Mouse (Mus musculus) retina, postnatal 1 day (tissue): ENCODE results near the gene Brinp2.

Source experiments
- DNase-seq: peaks from one replicate; pipeline ENCODE4 v3.0.0-alpha.2; 2012

Brinp2 gene

GRCm38 (mm10) chr1:158218750-158219149, 137.4 kb downstream of the Brinp2 start:
- DNase-seq: no peak

GRCm38 (mm10) chr1:158218294-158218693, 137.8 kb downstream of the Brinp2 start:
- DNase-seq: peak; percentile 12

DNA sequence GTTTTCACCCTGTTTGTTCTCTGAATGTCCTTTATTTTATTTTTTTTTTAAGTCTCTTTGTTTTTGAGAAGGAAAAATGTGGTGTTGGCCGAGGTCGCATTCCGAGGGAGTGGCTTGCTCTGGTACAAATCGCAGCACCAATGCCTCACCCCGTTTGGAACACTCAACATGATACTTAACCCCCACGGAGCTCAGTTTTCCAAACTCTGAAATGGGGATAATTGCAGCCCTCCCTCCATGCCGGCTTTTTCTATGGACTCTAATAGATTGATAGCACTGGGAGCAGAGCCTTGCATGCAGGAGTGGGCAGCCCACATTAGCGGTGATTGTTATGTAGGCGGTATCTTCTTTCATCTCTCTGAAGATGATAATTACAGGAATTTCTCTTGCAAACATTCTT, 140.5 kb downstream of the Brinp2 start:
- no peak for DNase-seq

GRCm38 (mm10) chr1:158214743-158215142, 141.4 kb downstream of the Brinp2 start:
- DNase-seq: peak; percentile 45

DNA sequence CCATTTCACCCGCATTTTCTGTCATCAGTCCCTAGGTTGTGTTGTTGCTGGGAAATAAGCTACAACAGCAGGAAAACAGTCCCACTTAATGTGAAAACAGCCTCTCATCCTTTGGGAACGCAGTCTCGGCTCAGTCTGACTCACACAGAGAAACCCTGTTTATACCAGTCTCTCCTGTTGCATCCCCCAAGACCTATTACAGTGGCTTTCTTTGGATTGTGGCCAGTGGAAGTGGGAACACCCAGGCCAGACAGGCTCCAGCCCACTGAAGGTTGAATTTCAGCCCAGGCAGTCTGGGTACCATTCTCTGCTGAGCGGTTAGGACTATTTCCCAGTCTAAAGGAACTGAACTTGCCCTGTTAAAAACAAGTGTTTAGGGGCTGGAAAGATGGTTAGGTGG, 142.4 kb downstream of the Brinp2 start:
- DNase-seq: no peak

DNA sequence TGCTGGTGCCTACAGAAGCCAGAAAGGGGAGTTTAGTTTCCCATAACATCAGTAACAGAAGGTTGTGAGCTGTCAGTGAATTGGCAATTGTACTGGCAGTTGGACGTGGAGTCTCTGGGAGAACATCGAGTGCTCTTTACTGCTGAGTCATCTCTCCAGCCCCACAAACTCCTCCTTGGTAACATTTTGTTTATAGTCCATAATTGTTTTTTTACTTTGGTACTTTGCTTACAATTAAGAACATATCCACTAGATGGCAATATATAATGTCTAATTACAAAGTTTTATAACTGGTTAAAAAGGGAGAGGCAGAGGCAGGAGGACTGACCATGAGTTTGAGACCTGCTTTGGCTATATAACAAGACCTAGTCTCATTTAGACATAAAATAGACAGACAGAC, 148.5 kb downstream of the Brinp2 start:
- no peak for DNase-seq

DNA sequence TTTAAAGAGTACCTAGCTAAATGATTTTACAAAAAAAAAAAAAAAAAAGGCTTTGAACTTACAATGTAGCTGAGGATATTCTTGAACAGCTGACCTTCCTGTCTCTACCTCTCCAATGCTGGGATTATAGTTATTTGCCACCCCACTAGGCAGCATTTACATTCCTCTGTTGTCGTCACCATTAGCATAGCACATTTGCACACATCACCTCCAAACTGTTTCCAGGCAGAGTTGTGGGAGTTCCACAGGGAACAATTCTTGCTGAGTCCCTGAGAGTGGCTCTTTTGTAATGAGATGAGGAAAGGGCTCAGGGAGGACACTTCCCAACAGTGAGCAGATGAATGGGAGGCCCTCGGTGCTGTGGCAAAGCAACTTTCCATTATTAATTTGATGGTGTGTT, 153.2 kb downstream of the Brinp2 start:
- no peak for DNase-seq
